Mouse (Mus musculus) forebrain, embryonic 14.5 days (tissue): ENCODE data around the gene Pip4k2a. TPM values are rescaled to one million over a fixed set of nuclear protein-coding genes. Genes with fewer than 3 reads are reported as not detected.

Source experiments
- ATAC-seq: fragments of 200-750 bp; cut with Nextera tagmentation; 2 replicates; pipeline ENCODE4 v1.8.0; 2017; ENCODE audit warnings: mild to moderate bottlenecking, moderate library complexity
- DNase-seq: peaks from one replicate; pipeline ENCODE4 v3.0.0-alpha.2; 2015; ENCODE audit warnings: low spot score
- H3K27ac ChIP-seq: fragments of 300-500 bp; sonication (generic); 2 replicates; pipeline ENCODE4 v1.5.1; 2014; ENCODE audit warnings: low read depth, mild to moderate bottlenecking, control low read depth, low read length, moderate library complexity
- H3K27me3 ChIP-seq: fragments of 300-500 bp; sonication (generic); replicated peaks from 2 replicates; pipeline ENCODE4 v1.6.1; 2014; ENCODE audit warnings: low read length, control low read depth, mixed read lengths; ENCODE audit not compliant: control insufficient read depth, insufficient read depth
- H3K36me3 ChIP-seq: fragments of 300-500 bp; sonication (generic); 2 replicates; pipeline ENCODE4 v1.6.1; 2014; ENCODE audit warnings: low read length, control low read depth; ENCODE audit not compliant: control insufficient read depth, insufficient read depth
- H3K4me1 ChIP-seq: fragments of 300-500 bp; sonication (generic); 2 replicates; pipeline ENCODE4 v1.6.1; 2014; ENCODE audit warnings: antibody characterized with exemption, low read length, control low read depth; ENCODE audit not compliant: control insufficient read depth, insufficient read depth
- H3K4me2 ChIP-seq: fragments of 300-500 bp; sonication (generic); 2 replicates; pipeline ENCODE4 v1.6.1; 2014; ENCODE audit warnings: mild to moderate bottlenecking, control low read depth, low read length
- H3K4me3 ChIP-seq: fragments of 300-500 bp; sonication (generic); 2 replicates; pipeline ENCODE4 v1.5.1; 2014; ENCODE audit warnings: low read depth, low read length, control low read depth
- H3K9ac ChIP-seq: fragments of 300-500 bp; sonication (generic); 2 replicates; pipeline ENCODE4 v1.6.1; 2014; ENCODE audit warnings: mild to moderate bottlenecking, low read length, control low read depth, moderate library complexity
- H3K9me3 ChIP-seq: fragments of 300-500 bp; sonication (generic); replicated peaks from 2 replicates; pipeline ENCODE4 v1.6.1; 2016; ENCODE audit warnings: low read length, control low read depth, mixed read lengths; ENCODE audit not compliant: control insufficient read depth
- WGBS: fragments of 180-500 bp; shearing (Covaris S2); extraction: QIAGEN DNeasy Blood & Tissue Kit; methylation state at CpG from one replicate; pipeline ENCODE4 v1.1.7; 2014; 5-methylcytosine and 5-hydroxymethylcytosine counted together
- polyA plus RNA-seq: library from polyadenylated mRNA; unstranded; fragments of >200 nt; fragmentation: Nextera tagmentation; extraction: Ambion mirVana; gene quantifications from 2 replicates; pipeline ENCODE4 v1.2.1, GENCODE M21; 2014

Pip4k2a gene
- polyA plus RNA-seq, 1 experiment from 2014 or later: 11.0 TPM

GRCm38 (mm10) chr2:18911251-18911934 lies 86.5 kb downstream of the Pip4k2a start:
- Histone ChIP-seq H3K27ac (no peak overlapping the region), H3K4me3 (no peak overlapping the region), H3K4me1 (peaks cover 4% of the 10 kb centered on the region), H3K4me2 (no peak overlapping the region), H3K27me3 (no peaks in the 10 kb centered on the region), H3K9ac (no peak overlapping the region), H3K36me3 (no peaks in the 10 kb centered on the region), H3K9me3 (no peaks in the 10 kb centered on the region)
- ATAC-seq (no peak), DNase-seq (no peak)
- 95% methylated on average over 6 of the region's 6 CpGs for WGBS

GRCm38 (mm10) chr2:18910209-18910608 lies 87.7 kb downstream of the Pip4k2a start:
- H3K9ac ChIP-seq: no peak overlapping the region
- H3K27me3 ChIP-seq: no peaks in the 10 kb centered on the region
- no peak for DNase-seq
- no peaks in the 10 kb centered on the region for H3K36me3 ChIP-seq
- ATAC-seq: no peak
- no peak overlapping the region for H3K27ac ChIP-seq
- peaks cover 5% of the 10 kb centered on the region for H3K4me1 ChIP-seq
- no peak overlapping the region for H3K4me3 ChIP-seq
- no peaks in the 10 kb centered on the region for H3K9me3 ChIP-seq
- 67% methylated on average over 6 of the region's 6 CpGs for WGBS
- no peak overlapping the region for H3K4me2 ChIP-seq

GRCm38 (mm10) chr2:18909713-18910112 lies 88.2 kb downstream of the Pip4k2a start:
- Histone ChIP-seq H3K4me2 (no peak overlapping the region), H3K9ac (no peak overlapping the region), H3K4me3 (no peak overlapping the region), H3K36me3 (no peaks in the 10 kb centered on the region), H3K27ac (no peak overlapping the region), H3K9me3 (no peaks in the 10 kb centered on the region), H3K27me3 (no peaks in the 10 kb centered on the region), H3K4me1 (peaks cover 5% of the 10 kb centered on the region)
- WGBS: 83% methylated on average over 6 of the region's 6 CpGs
- ATAC-seq (no peak), DNase-seq (no peak)

- Histone ChIP-seq H3K36me3 (no peaks in the 10 kb centered on the region), H3K4me3 (no peak overlapping the region), H3K4me1 (peaks cover 5% of the 10 kb centered on the region; the same call in 1 of the 2 replicates), H3K9me3 (no peaks in the 10 kb centered on the region), H3K27me3 (no peaks in the 10 kb centered on the region), H3K27ac (no peak overlapping the region), H3K9ac (no peak overlapping the region), H3K4me2 (no peak overlapping the region)
- ATAC-seq (peak; percentile 21; the same call in 1 of the 2 replicates), DNase-seq (no peak)
- 80% methylated on average over 8 of the region's 8 CpGs for WGBS
These were observed 90.7 kb downstream of the Pip4k2a start for GRCm38 (mm10) chr2:18907269-18907668.

- H3K9ac ChIP-seq: no peak overlapping the region
- no peaks in the 10 kb centered on the region for H3K27me3 ChIP-seq
- no peak overlapping the region for H3K27ac ChIP-seq
- no peaks in the 10 kb centered on the region for H3K36me3 ChIP-seq
- peak; percentile 81 for ATAC-seq
- H3K4me1 ChIP-seq: peaks cover 5% of the 10 kb centered on the region; the same call in 1 of the 2 replicates
- WGBS: 37% methylated on average over 2 of the region's 2 CpGs
- H3K9me3 ChIP-seq: no peaks in the 10 kb centered on the region
- no peak overlapping the region for H3K4me2 ChIP-seq
- H3K4me3 ChIP-seq: no peak overlapping the region
- DNase-seq: peak; percentile 65
These were observed 91.4 kb downstream of the Pip4k2a start for GRCm38 (mm10) chr2:18906421-18907084.

- 93% methylated on average over 9 of the region's 9 CpGs for WGBS
- H3K9me3 ChIP-seq: no peaks in the 10 kb centered on the region
These were observed 94.4 kb downstream of the Pip4k2a start for GRCm38 (mm10) chr2:18903301-18904068.

GRCm38 (mm10) chr2:18901133-18901532 lies 96.8 kb downstream of the Pip4k2a start:
- no peaks in the 10 kb centered on the region for H3K4me1 ChIP-seq
- no peaks in the 10 kb centered on the region for H3K36me3 ChIP-seq
- H3K9ac ChIP-seq: no peak overlapping the region

More at GRCm38 (mm10) chr2:18903301-18904068, 94.4 kb downstream of the Pip4k2a start:
- Histone ChIP-seq H3K4me3 (no peak overlapping the region), H3K27me3 (no peaks in the 10 kb centered on the region), H3K9ac (no peak overlapping the region), H3K4me1 (peaks cover 5% of the 10 kb centered on the region; the same call in 1 of the 2 replicates), H3K27ac (no peak overlapping the region), H3K4me2 (no peak overlapping the region), H3K36me3 (no peaks in the 10 kb centered on the region)
- ATAC-seq (no peak), DNase-seq (no peak)

GRCm38 (mm10) chr2:18900635-18901034 lies 97.3 kb downstream of the Pip4k2a start:
- Histone ChIP-seq H3K4me3 (no peak overlapping the region), H3K36me3 (no peaks in the 10 kb centered on the region), H3K9me3 (no peaks in the 10 kb centered on the region), H3K4me1 (no peaks in the 10 kb centered on the region), H3K27ac (no peak overlapping the region), H3K27me3 (no peaks in the 10 kb centered on the region), H3K4me2 (no peak overlapping the region), H3K9ac (no peak overlapping the region)
- ATAC-seq: no peak
- 95% methylated on average over 2 of the region's 2 CpGs for WGBS
- no peak for DNase-seq

More at GRCm38 (mm10) chr2:18901133-18901532, 96.8 kb downstream of the Pip4k2a start:
- Histone ChIP-seq H3K27ac (no peak overlapping the region), H3K4me3 (no peak overlapping the region), H3K27me3 (no peaks in the 10 kb centered on the region), H3K9me3 (no peaks in the 10 kb centered on the region), H3K4me2 (no peak overlapping the region)
- WGBS: 91% methylated on average over 4 of the region's 4 CpGs
- ATAC-seq: no peak
- no peak for DNase-seq
